In genomic region chr8:94714556-94714955, GRCm38 (mm10) we compare ENCODE assay signal across 20 mouse cellular contexts. TPM values are rescaled to one million over a fixed set of nuclear protein-coding genes. Genes with fewer than 3 reads are reported as not detected.
DNase-seq lines count a peak whose midpoint lies in the region; TF ChIP-seq lines count a peak whose summit lies in the region.
"Had no signal": no experiment of that assay in that cellular context is flagged by ENCODE, and none has a peak within 500 bp of the region (broad histone marks: within the 10 kb centered on the region; RNA-seq: fewer than 3 reads in every experiment).

No protein-coding gene starts in this region.

- H3K27me3 ChIP-seq in kidney, adult 2 months (replicated peaks; ENCODE audit: control insufficient read depth, insufficient read depth, low read length): no peaks in the 10 kb centered on the region
- no peaks in the 10 kb centered on the region for H3K27me3 ChIP-seq in myocyte (ENCODE audit: control insufficient read depth, insufficient read depth, insufficient read length)
- H3K27me3 ChIP-seq: embryonic facial prominence, embryonic 12.5 days; heart, embryonic 15.5 days had no signal

- DNase-seq in kidney, adult 2 months: peak; percentile 32
- DNase-seq in kidney, postnatal 10 days: no peak
- DNase-seq in 3T3-L1 (ENCODE audit: low read depth, low spot score): peak; percentile 74
- DNase-seq in Muller cell, postnatal 12 days (ENCODE audit: inconsistent ontology term): peak; percentile 58
- no peak for DNase-seq in urinary bladder, adult 2 months (ENCODE audit: low spot score)
- DNase-seq in urinary bladder, adult 18-20 months (ENCODE audit: low spot score in 2 of 2): no peak
- DNase-seq: adrenal gland, postnatal 10 days; cerebellum, adult 11-12 months; cerebellum, adult 9-10 months; cerebellum, postnatal 25 days; gastrocnemius, postnatal 36 days; heart, postnatal 14 days had no signal

- H3K79me2 ChIP-seq in myocyte (ENCODE audit: control insufficient read depth, insufficient read depth): no peaks in the 10 kb centered on the region

- no peak for TF ChIP-seq POLR2A in kidney, adult 2 months (IDR thresholded peaks at IDR 0.05; ENCODE audit: low read depth, low read length)
- TF ChIP-seq POLR2A in myocyte (IDR thresholded peaks at IDR 0.05; ENCODE audit: insufficient read length, low read depth): no peak

- no peak overlapping the region for H3K4me3 ChIP-seq in kidney, adult 2 months (ENCODE audit: insufficient read depth, low read depth, low read length)
- no peak overlapping the region for H3K4me3 ChIP-seq in myocyte
- H3K4me3 ChIP-seq: embryonic facial prominence, embryonic 12.5 days; forebrain, embryonic 12.5 days; heart, embryonic 15.5 days had no signal

- TF ChIP-seq CTCF in kidney, adult 2 months (conservative IDR thresholded peaks at IDR 0.05; ENCODE audit: insufficient read depth, insufficient read length, low read depth, low read length): no peak

- peaks cover 3% of the 10 kb centered on the region; the same call in 1 of the 2 replicates for H3K4me1 ChIP-seq in kidney, adult 2 months (ENCODE audit: control insufficient read depth, insufficient read depth, low read length)
- H3K4me1 ChIP-seq: forebrain, embryonic 12.5 days had no signal

- peak overlapping the region; percentile 46 for H3K4me2 ChIP-seq in myocyte (ENCODE audit: low read depth)
- H3K4me2 ChIP-seq: embryonic facial prominence, embryonic 12.5 days; forebrain, embryonic 12.5 days; heart, embryonic 11.5 days; heart, embryonic 15.5 days; hindbrain, embryonic 14.5 days had no signal

- H3ac ChIP-seq in myocyte (ENCODE audit: control insufficient read depth, insufficient read length): no peak overlapping the region

- H3K27ac ChIP-seq in kidney, adult 2 months (ENCODE audit: insufficient read depth, low read depth, low read length): 0 out of 2 replicates have a peak overlapping the region, but pooled peaks have one; percentile 7
- H3K27ac ChIP-seq: embryonic facial prominence, embryonic 12.5 days; forebrain, embryonic 12.5 days; heart, embryonic 15.5 days; hindbrain, embryonic 14.5 days had no signal

- 52% methylated on average over 5 of the region's 5 CpGs for WGBS in kidney, adult 2 months

- H3K36me3 ChIP-seq in kidney, adult 2 months (ENCODE audit: control insufficient read depth, insufficient read depth, low read length): no peaks in the 10 kb centered on the region
- no peaks in the 10 kb centered on the region for H3K36me3 ChIP-seq in myocyte (ENCODE audit: control insufficient read depth, insufficient read depth)
- H3K36me3 ChIP-seq: embryonic facial prominence, embryonic 12.5 days; forebrain, embryonic 12.5 days; heart, embryonic 15.5 days had no signal

TF ChIP-seq in myocyte, 11 proteins besides CTCF, POLR2A, EP300 and RAD21:
- no peak for TF ChIP-seq E2F4 (IDR thresholded peaks at IDR 0.05; ENCODE audit: insufficient read depth)
- TF ChIP-seq MYOD1 (IDR thresholded peaks at IDR 0.05; ENCODE audit: control insufficient read depth in 1 of 3, insufficient read length in 2 of 3, low read depth in 2 of 3): no peak
- no peak for TF ChIP-seq MAX (IDR thresholded peaks at IDR 0.05; ENCODE audit: low read depth)
- no peak for TF ChIP-seq USF1 (IDR thresholded peaks at IDR 0.05; ENCODE audit: low read depth)
- TF ChIP-seq TCF12 (IDR thresholded peaks at IDR 0.05; ENCODE audit: insufficient read depth, poor library complexity, severe bottlenecking): no peak
- no peak for TF ChIP-seq REST (IDR thresholded peaks at IDR 0.05; ENCODE audit: insufficient read depth, insufficient read length)
- TF ChIP-seq TCF3 (IDR thresholded peaks at IDR 0.05; ENCODE audit: insufficient read length, low read depth): no peak
- no peak for TF ChIP-seq POLR2AphosphoS2 (IDR thresholded peaks at IDR 0.05; ENCODE audit: insufficient read length, low read depth)
- no peak for TF ChIP-seq CEBPB (IDR thresholded peaks at IDR 0.05; ENCODE audit: insufficient read depth, poor library complexity, severe bottlenecking)
- TF ChIP-seq MYOG (IDR thresholded peaks at IDR 0.05; ENCODE audit: control insufficient read depth in 1 of 3, insufficient read depth in 1 of 3, insufficient read length in 2 of 3, low read depth in 2 of 3): no peak
- no peak for TF ChIP-seq SRF (IDR thresholded peaks at IDR 0.05; ENCODE audit: control insufficient read depth, insufficient read length, low read depth)

RNA-seq across cellular contexts. Expression of gene Pllp, which starts 18.5 kb away (rescaled TPM):
- polyA plus RNA-seq in kidney, adult 2 months (2012; rRNA removed): 160 and 166 TPM in 2 replicates
- 0.02 TPM for polyA plus RNA-seq in myocyte (2012; fragmentation: generic; extraction: Trizol)
- polyA plus RNA-seq in urinary bladder, adult 2 months (2012; rRNA removed): 82.4 and 99.3 TPM in 2 replicates
- polyA plus RNA-seq: heart, embryonic 11.5 days had no signal

RNA-seq across cellular contexts. Expression of gene Ccl22, which starts 30.8 kb away (rescaled TPM):
- 0.87 and 3.7 TPM in 2 replicates for polyA plus RNA-seq in kidney, adult 2 months (2012; rRNA removed)
- polyA plus RNA-seq in myocyte (2012; fragmentation: generic; extraction: Trizol): not detected
- polyA plus RNA-seq in urinary bladder, adult 2 months (2012; rRNA removed): 1.6 and 2.3 TPM in 2 replicates
- polyA plus RNA-seq: C2C12; embryonic facial prominence, embryonic 12.5 days; forebrain, embryonic 12.5 days; forebrain, embryonic 16.5 days; heart, embryonic 11.5 days; heart, embryonic 15.5 days; hindbrain, embryonic 14.5 days had no signal

RNA-seq across cellular contexts. Expression of gene Arl2bp, which starts 48.2 kb away (rescaled TPM):
- polyA plus RNA-seq in kidney, adult 2 months (2012; rRNA removed): 76.2 and 77.2 TPM in 2 replicates
- 67.4 TPM for polyA plus RNA-seq in myocyte (2012; fragmentation: generic; extraction: Trizol)
- 113 and 116 TPM in 2 replicates for polyA plus RNA-seq in urinary bladder, adult 2 months (2012; rRNA removed)

RNA-seq across cellular contexts. Expression of gene Cx3cl1, which starts 57.3 kb away (rescaled TPM):
- polyA plus RNA-seq in kidney, adult 2 months (2012; rRNA removed): 148 and 169 TPM in 2 replicates
- polyA plus RNA-seq in myocyte (2012; fragmentation: generic; extraction: Trizol): 8.3 TPM
- 20.6 and 27.3 TPM in 2 replicates for polyA plus RNA-seq in urinary bladder, adult 2 months (2012; rRNA removed)

Comparison
In these comparisons a context has a peak if more than half of its experiments do, and no peak if none do; other contexts are left out.
1. DNase-seq: peak in kidney, adult 2 months (single experiment), 3T3-L1 (single experiment) and Muller cell, postnatal 12 days (single experiment); none in kidney, postnatal 10 days (single experiment), urinary bladder, adult 2 months (single experiment) and urinary bladder, adult 18-20 months (0 of 2).
2. RNA of gene Pllp, which starts 18.5 kb away (polyA plus RNA-seq): 160 to 166 TPM in kidney, adult 2 months and 82.4 to 99.3 TPM in urinary bladder, adult 2 months; 0.02 TPM in myocyte (single experiment); every median in the first group is over 10 times any median in the second.